Comparison of ENCODE assay signal across 8 mouse cellular contexts in genomic region chr1:132366937-132367336, GRCm38 (mm10). TPM values are rescaled to one million over a fixed set of nuclear protein-coding genes. Genes with fewer than 3 reads are reported as not detected.
A peak's percentile ranks its signal among the peaks of the same experiment; 100 is the strongest.
DNase-seq lines count a peak whose midpoint lies in the region; ATAC-seq and TF ChIP-seq lines count a peak whose summit lies in the region.

No protein-coding gene starts in this region.

- no peak for TF ChIP-seq CTCF in forebrain, postnatal 0 days (IDR thresholded peaks at IDR 0.05; ENCODE audit: low read depth)

- H3K4me2 ChIP-seq in forebrain, embryonic 12.5 days: no peak overlapping the region
- H3K4me2 ChIP-seq in forebrain, postnatal 0 days (ENCODE audit: low read depth): no peak overlapping the region
- H3K4me2 ChIP-seq in midbrain, embryonic 11.5 days: no peak overlapping the region
- H3K4me2 ChIP-seq in midbrain, embryonic 16.5 days (ENCODE audit: low read length): no peak overlapping the region
- H3K4me2 ChIP-seq in hindbrain, embryonic 16.5 days (ENCODE audit: low read length): no peak overlapping the region
- no peak overlapping the region for H3K4me2 ChIP-seq in neural tube, embryonic 14.5 days (ENCODE audit: low read depth, low read length)

- peak overlapping the region; percentile 53; the same call in 1 of the 2 replicates for H3K27ac ChIP-seq in forebrain, embryonic 12.5 days
- no peak overlapping the region for H3K27ac ChIP-seq in forebrain, postnatal 0 days (ENCODE audit: low read depth, low read length)
- H3K27ac ChIP-seq in midbrain, embryonic 11.5 days (ENCODE audit: low read depth, low read length): no peak overlapping the region; the same call in none of the 2 replicates
- H3K27ac ChIP-seq in midbrain, embryonic 16.5 days (ENCODE audit: low read length): no peak overlapping the region
- H3K27ac ChIP-seq in hindbrain, embryonic 16.5 days (ENCODE audit: low read depth, low read length): no peak overlapping the region
- H3K27ac ChIP-seq in neural tube, embryonic 14.5 days (ENCODE audit: low read depth, low read length): no peak overlapping the region

- WGBS in forebrain, embryonic 12.5 days: 80% methylated on average over 6 of the region's 6 CpGs
- 70% methylated on average over 6 of the region's 6 CpGs for WGBS in forebrain, postnatal 0 days
- 85% methylated on average over 6 of the region's 6 CpGs for WGBS in midbrain, embryonic 11.5 days
- 55% methylated on average over 6 of the region's 6 CpGs for WGBS in midbrain, embryonic 16.5 days
- 52% methylated on average over 6 of the region's 6 CpGs for WGBS in hindbrain, embryonic 16.5 days
- WGBS in neural tube, embryonic 14.5 days: 40% methylated on average over 6 of the region's 6 CpGs

- H3K27me3 ChIP-seq in forebrain, embryonic 12.5 days: no peaks in the 10 kb centered on the region
- no peaks in the 10 kb centered on the region for H3K27me3 ChIP-seq in forebrain, postnatal 0 days (ENCODE audit: insufficient read depth, low read length)
- no peaks in the 10 kb centered on the region for H3K27me3 ChIP-seq in midbrain, embryonic 11.5 days (ENCODE audit: control insufficient read depth, insufficient read depth, low read length)
- no peaks in the 10 kb centered on the region for H3K27me3 ChIP-seq in midbrain, embryonic 16.5 days (ENCODE audit: control insufficient read depth, insufficient read depth, low read depth, low read length)
- H3K27me3 ChIP-seq in hindbrain, embryonic 16.5 days (replicated peaks; ENCODE audit: control insufficient read depth, insufficient read depth, low read length): no peaks in the 10 kb centered on the region
- H3K27me3 ChIP-seq in neural tube, embryonic 14.5 days (ENCODE audit: control insufficient read depth, insufficient read depth, low read length): no peaks in the 10 kb centered on the region

- ATAC-seq in forebrain, embryonic 12.5 days (ENCODE audit: low FRiP score): peak; percentile 21; the same call in 1 of the 2 replicates
- ATAC-seq in forebrain, postnatal 0 days: no peak
- ATAC-seq in midbrain, embryonic 11.5 days (ENCODE audit: low FRiP score): peak; percentile 20; the same call in 1 of the 2 replicates
- no peak for ATAC-seq in midbrain, embryonic 16.5 days
- ATAC-seq in hindbrain, embryonic 16.5 days: peak; percentile 37; the same call in 1 of the 2 replicates
- peak; percentile 53 for ATAC-seq in neural tube, embryonic 14.5 days (ENCODE audit: low read depth)
- no peak for ATAC-seq in frontal cortex, adult (ENCODE audit: low TSS enrichment)

- peaks cover 33% of the 10 kb centered on the region for H3K4me1 ChIP-seq in forebrain, embryonic 12.5 days
- 0 out of 2 replicates have a peak, but pooled peaks cover 4% of the 10 kb centered on the region for H3K4me1 ChIP-seq in forebrain, postnatal 0 days (ENCODE audit: insufficient read depth)
- H3K4me1 ChIP-seq in midbrain, embryonic 11.5 days (ENCODE audit: control insufficient read depth, insufficient read depth, low read length): peaks cover 12% of the 10 kb centered on the region
- H3K4me1 ChIP-seq in midbrain, embryonic 16.5 days (ENCODE audit: control insufficient read depth, insufficient read depth, low read length): peaks cover 11% of the 10 kb centered on the region
- peaks cover 25% of the 10 kb centered on the region for H3K4me1 ChIP-seq in hindbrain, embryonic 16.5 days (ENCODE audit: control insufficient read depth, insufficient read depth, low read depth, low read length)
- peaks cover 19% of the 10 kb centered on the region for H3K4me1 ChIP-seq in neural tube, embryonic 14.5 days (ENCODE audit: control insufficient read depth, insufficient read depth, low read length)

- H3K9ac ChIP-seq in forebrain, embryonic 12.5 days: no peak overlapping the region
- no peak overlapping the region for H3K9ac ChIP-seq in forebrain, postnatal 0 days
- 0 out of 2 replicates have a peak overlapping the region, but pooled peaks have one; percentile 16 for H3K9ac ChIP-seq in midbrain, embryonic 11.5 days (ENCODE audit: low read length)
- no peak overlapping the region for H3K9ac ChIP-seq in midbrain, embryonic 16.5 days (ENCODE audit: low read depth, low read length)
- peak overlapping the region; percentile 41; the same call in 1 of the 2 replicates for H3K9ac ChIP-seq in hindbrain, embryonic 16.5 days (ENCODE audit: low read depth, low read length)
- H3K9ac ChIP-seq in neural tube, embryonic 14.5 days (replicated peaks; ENCODE audit: low read depth, low read length): 0 out of 2 replicates have a peak overlapping the region, but pooled peaks have one; percentile 11

- H3K4me3 ChIP-seq in forebrain, embryonic 12.5 days (replicated peaks): no peak overlapping the region
- H3K4me3 ChIP-seq in forebrain, postnatal 0 days (ENCODE audit: low read depth, low read length): no peak overlapping the region
- no peak overlapping the region for H3K4me3 ChIP-seq in midbrain, embryonic 11.5 days (ENCODE audit: low read depth, low read length)
- H3K4me3 ChIP-seq in midbrain, embryonic 16.5 days (ENCODE audit: low read depth, low read length): no peak overlapping the region
- no peak overlapping the region for H3K4me3 ChIP-seq in hindbrain, embryonic 16.5 days (ENCODE audit: low read length)
- H3K4me3 ChIP-seq in neural tube, embryonic 14.5 days (ENCODE audit: low read depth, low read length): no peak overlapping the region

- H3K9me3 ChIP-seq in forebrain, embryonic 12.5 days: no peaks in the 10 kb centered on the region
- H3K9me3 ChIP-seq in forebrain, postnatal 0 days (ENCODE audit: low read length): no peaks in the 10 kb centered on the region
- no peaks in the 10 kb centered on the region for H3K9me3 ChIP-seq in midbrain, embryonic 11.5 days (ENCODE audit: control insufficient read depth, low read length)
- no peaks in the 10 kb centered on the region for H3K9me3 ChIP-seq in midbrain, embryonic 16.5 days (replicated peaks; ENCODE audit: control insufficient read depth, low read length, poor library complexity, severe bottlenecking)
- H3K9me3 ChIP-seq in hindbrain, embryonic 16.5 days (ENCODE audit: control insufficient read depth, low read length): no peaks in the 10 kb centered on the region
- no peaks in the 10 kb centered on the region for H3K9me3 ChIP-seq in neural tube, embryonic 14.5 days (ENCODE audit: control insufficient read depth, low read length)

- no peak for DNase-seq in forebrain, postnatal 0 days
- DNase-seq in midbrain, embryonic 11.5 days (ENCODE audit: low spot score, missing footprints): peak; percentile 83
- no peak for DNase-seq in ovary, adult 18-20 months (ENCODE audit: low spot score)

- H3K36me3 ChIP-seq in forebrain, embryonic 12.5 days (replicated peaks): peaks cover 40% of the 10 kb centered on the region
- peaks cover 11% of the 10 kb centered on the region for H3K36me3 ChIP-seq in forebrain, postnatal 0 days (ENCODE audit: insufficient read depth)
- H3K36me3 ChIP-seq in midbrain, embryonic 11.5 days (ENCODE audit: control insufficient read depth, insufficient read depth, low read length): peaks cover 5% of the 10 kb centered on the region
- H3K36me3 ChIP-seq in midbrain, embryonic 16.5 days (ENCODE audit: control insufficient read depth, insufficient read depth, low read length): no peaks in the 10 kb centered on the region
- no peaks in the 10 kb centered on the region for H3K36me3 ChIP-seq in hindbrain, embryonic 16.5 days (ENCODE audit: control insufficient read depth, insufficient read depth, low read length)
- H3K36me3 ChIP-seq in neural tube, embryonic 14.5 days (ENCODE audit: control insufficient read depth, insufficient read depth, low read length): no peaks in the 10 kb centered on the region; the same call in 1 of the 2 replicates

RNA-seq across cellular contexts. Expression of gene Tmcc2, which starts 24.1 kb away (rescaled TPM):
- polyA plus RNA-seq in forebrain, embryonic 12.5 days (2016; fragmentation: Nextera tagmentation; extraction: Ambion mirVana): 24.0 and 26.9 TPM in 2 replicates
- total RNA-seq in forebrain, postnatal 0 days (2014; rRNA removed): 104 TPM in 2 replicates
- polyA plus RNA-seq in forebrain, postnatal 0 days (2015; fragmentation: Nextera tagmentation; extraction: Ambion mirVana): 37.4 and 41.9 TPM in 2 replicates
- 8.9 and 11.1 TPM in 2 replicates for polyA plus RNA-seq in midbrain, embryonic 11.5 days (2014; fragmentation: Nextera tagmentation; extraction: Ambion mirVana)
- 33.3 and 38.1 TPM in 2 replicates for polyA plus RNA-seq in midbrain, embryonic 16.5 days (2015; fragmentation: Nextera tagmentation; extraction: Ambion mirVana)
- polyA plus RNA-seq in hindbrain, embryonic 16.5 days (2015; fragmentation: Nextera tagmentation; extraction: Ambion mirVana): 26.6 and 35.5 TPM in 2 replicates
- 20.7 and 29.9 TPM in 2 replicates for polyA plus RNA-seq in neural tube, embryonic 14.5 days (2014; fragmentation: Nextera tagmentation; extraction: Ambion mirVana)

RNA-seq across cellular contexts. Expression of gene Dstyk, which starts 50.4 kb away (rescaled TPM):
- polyA plus RNA-seq in forebrain, embryonic 12.5 days (2016; fragmentation: Nextera tagmentation; extraction: Ambion mirVana): 14.7 and 16.1 TPM in 2 replicates
- 18.3 and 18.9 TPM in 2 replicates for total RNA-seq in forebrain, postnatal 0 days (2014; rRNA removed)
- polyA plus RNA-seq in forebrain, postnatal 0 days (2015; fragmentation: Nextera tagmentation; extraction: Ambion mirVana): 4.8 and 6.0 TPM in 2 replicates
- 11.6 and 13.0 TPM in 2 replicates for polyA plus RNA-seq in midbrain, embryonic 11.5 days (2014; fragmentation: Nextera tagmentation; extraction: Ambion mirVana)
- polyA plus RNA-seq in midbrain, embryonic 16.5 days (2015; fragmentation: Nextera tagmentation; extraction: Ambion mirVana): 10.3 and 10.5 TPM in 2 replicates
- polyA plus RNA-seq in hindbrain, embryonic 16.5 days (2015; fragmentation: Nextera tagmentation; extraction: Ambion mirVana): 7.9 and 9.7 TPM in 2 replicates
- 9.5 and 12.7 TPM in 2 replicates for polyA plus RNA-seq in neural tube, embryonic 14.5 days (2014; fragmentation: Nextera tagmentation; extraction: Ambion mirVana)

RNA-seq across cellular contexts. Expression of gene Nuak2, which starts 51.0 kb away (rescaled TPM):
- polyA plus RNA-seq in forebrain, embryonic 12.5 days (2016; fragmentation: Nextera tagmentation; extraction: Ambion mirVana): 49.9 and 54.0 TPM in 2 replicates
- total RNA-seq in forebrain, postnatal 0 days (2014; rRNA removed): 4.4 and 4.5 TPM in 2 replicates
- polyA plus RNA-seq in forebrain, postnatal 0 days (2015; fragmentation: Nextera tagmentation; extraction: Ambion mirVana): 4.3 and 6.8 TPM in 2 replicates
- polyA plus RNA-seq in midbrain, embryonic 11.5 days (2014; fragmentation: Nextera tagmentation; extraction: Ambion mirVana): 100 and 105 TPM in 2 replicates
- polyA plus RNA-seq in midbrain, embryonic 16.5 days (2015; fragmentation: Nextera tagmentation; extraction: Ambion mirVana): 19.8 and 22.0 TPM in 2 replicates
- 11.1 and 12.8 TPM in 2 replicates for polyA plus RNA-seq in hindbrain, embryonic 16.5 days (2015; fragmentation: Nextera tagmentation; extraction: Ambion mirVana)
- polyA plus RNA-seq in neural tube, embryonic 14.5 days (2014; fragmentation: Nextera tagmentation; extraction: Ambion mirVana): 7.8 and 8.4 TPM in 2 replicates

Comparison
In these comparisons a context has a peak if more than half of its experiments do, and no peak if none do; other contexts are left out.
1. ATAC-seq: peak in forebrain, embryonic 12.5 days (single experiment), midbrain, embryonic 11.5 days (single experiment), hindbrain, embryonic 16.5 days (single experiment) and neural tube, embryonic 14.5 days (single experiment); none in forebrain, postnatal 0 days (single experiment), midbrain, embryonic 16.5 days (single experiment) and frontal cortex, adult (single experiment).
2. H3K9ac ChIP-seq: peak in midbrain, embryonic 11.5 days (single experiment), hindbrain, embryonic 16.5 days (single experiment) and neural tube, embryonic 14.5 days (single experiment); none in forebrain, embryonic 12.5 days (single experiment), forebrain, postnatal 0 days (single experiment) and midbrain, embryonic 16.5 days (single experiment).